Mouse (Mus musculus) hindbrain, embryonic 14.5 days (tissue): ENCODE measurements at regions not wholly inside any gene's neighbourhood (a gene's known extent, or its start where the extent isn't known, plus 50 kb on each side); places are given as distances from the start of the nearest gene placed in this dataset.

Experiments used
- ATAC-seq: fragments of 200-750 bp; cut with Nextera tagmentation; 2 replicates; pipeline ENCODE4 v1.8.0; 2017; ENCODE audit warnings: moderate number of reproducible peaks, mild to moderate bottlenecking, moderate TSS enrichment, moderate library complexity; ENCODE audit not compliant: low FRiP score
- DNase-seq: peaks from one replicate; pipeline ENCODE4 v3.0.0-alpha.2; 2015; ENCODE audit warnings: low spot score
- H3K27ac ChIP-seq: fragments of 300-500 bp; sonication (generic); 2 replicates; pipeline ENCODE4 v1.5.1; 2014; ENCODE audit warnings: mild to moderate bottlenecking, moderate library complexity
- H3K27me3 ChIP-seq: fragments of 300-500 bp; sonication (generic); 2 replicates; pipeline ENCODE4 v1.6.1; 2014; ENCODE audit warnings: mild to moderate bottlenecking, low read length, mixed read lengths; ENCODE audit not compliant: control insufficient read depth, insufficient read depth
- H3K36me3 ChIP-seq: fragments of 300-500 bp; sonication (generic); replicated peaks from 2 replicates; pipeline ENCODE4 v1.6.1; 2014; ENCODE audit not compliant: control insufficient read depth, insufficient read depth
- H3K4me1 ChIP-seq: fragments of 300-500 bp; sonication (generic); replicated peaks from 2 replicates; pipeline ENCODE4 v1.6.1; 2014; ENCODE audit warnings: antibody characterized with exemption, low read length, mixed read lengths; ENCODE audit not compliant: control insufficient read depth, insufficient read depth
- H3K4me2 ChIP-seq: fragments of 300-500 bp; sonication (generic); replicated peaks from 2 replicates; pipeline ENCODE4 v1.6.1; 2014; ENCODE audit warnings: mild to moderate bottlenecking, moderate library complexity
- H3K4me3 ChIP-seq: fragments of 300-500 bp; sonication (generic); replicated peaks from 2 replicates; pipeline ENCODE4 v1.5.1; 2014; ENCODE audit warnings: mild to moderate bottlenecking, low read length
- H3K9ac ChIP-seq: fragments of 300-500 bp; sonication (generic); 2 replicates; pipeline ENCODE4 v1.6.1; 2014
- H3K9me3 ChIP-seq: fragments of 300-500 bp; sonication (generic); 2 replicates; pipeline ENCODE4 v1.6.1; 2016; ENCODE audit warnings: low read length; ENCODE audit not compliant: control insufficient read depth
- WGBS: fragments of 180-500 bp; shearing (Covaris S2); extraction: QIAGEN DNeasy Blood & Tissue Kit; methylation state at CpG from one replicate; pipeline ENCODE4 v1.1.7; 2014; 5-methylcytosine and 5-hydroxymethylcytosine counted together

- no peaks in the 10 kb centered on the region for H3K9me3 ChIP-seq
- ATAC-seq = no peak
- no peak overlapping the region for H3K4me3 ChIP-seq
- no peaks in the 10 kb centered on the region for H3K27me3 ChIP-seq
- no peaks in the 10 kb centered on the region for H3K36me3 ChIP-seq
- no peaks in the 10 kb centered on the region for H3K4me1 ChIP-seq
- DNase-seq = no peak
- H3K27ac ChIP-seq = no peak overlapping the region
- 92% methylated on average over 2 of the region's 2 CpGs for WGBS
- no peak overlapping the region for H3K4me2 ChIP-seq
- no peak overlapping the region for H3K9ac ChIP-seq
Observed at GRCm38 (mm10) chr10:108043519-108043918, 118.5 kb upstream of the Ppp1r12a start.

- no peaks in the 10 kb centered on the region for H3K27me3 ChIP-seq
- DNase-seq (peak; percentile 17), ATAC-seq (no peak)
- 0 out of 2 replicates have a peak, but pooled peaks cover 4% of the 10 kb centered on the region for H3K4me1 ChIP-seq
- no peak overlapping the region for H3K9ac ChIP-seq
- no peak overlapping the region for H3K4me3 ChIP-seq
- H3K9me3 ChIP-seq = no peaks in the 10 kb centered on the region
- H3K36me3 ChIP-seq = no peaks in the 10 kb centered on the region
- H3K27ac ChIP-seq = no peak overlapping the region
- no peak overlapping the region for H3K4me2 ChIP-seq
Observed at GRCm38 (mm10) chr10:108040027-108040426, 122.0 kb upstream of the Ppp1r12a start.

- Histone ChIP-seq H3K4me2 (no peak overlapping the region), H3K4me3 (no peak overlapping the region), H3K27ac (peak overlapping the region; percentile 40), H3K4me1 (0 out of 2 replicates have a peak, but pooled peaks cover 4% of the 10 kb centered on the region), H3K27me3 (no peaks in the 10 kb centered on the region), H3K9me3 (no peaks in the 10 kb centered on the region), H3K9ac (no peak overlapping the region), H3K36me3 (no peaks in the 10 kb centered on the region)
- WGBS = 30% methylated on average over 3 of the region's 3 CpGs
- peak; percentile 78; the same call in 1 of the 2 replicates for ATAC-seq
- DNase-seq = peak; percentile 61
Observed at GRCm38 (mm10) chr10:108036486-108037109, 124.7 kb upstream of the Otogl start.

- H3K27ac ChIP-seq = no peak overlapping the region
- no peaks in the 10 kb centered on the region for H3K36me3 ChIP-seq
- DNase-seq (no peak), ATAC-seq (no peak)
- H3K9me3 ChIP-seq = no peaks in the 10 kb centered on the region
- H3K9ac ChIP-seq = no peak overlapping the region
- 90% methylated on average over 3 of the region's 3 CpGs for WGBS
- no peak overlapping the region for H3K4me2 ChIP-seq
- no peak overlapping the region for H3K4me3 ChIP-seq
- H3K27me3 ChIP-seq = no peaks in the 10 kb centered on the region
- H3K4me1 ChIP-seq = 0 out of 2 replicates have a peak, but pooled peaks cover 4% of the 10 kb centered on the region
Observed at GRCm38 (mm10) chr10:108034068-108034467, 122.1 kb upstream of the Otogl start.

- no peak overlapping the region for H3K27ac ChIP-seq
- H3K4me2 ChIP-seq = no peak overlapping the region
- H3K27me3 ChIP-seq = no peaks in the 10 kb centered on the region
- H3K9me3 ChIP-seq = no peaks in the 10 kb centered on the region
- H3K4me1 ChIP-seq = 0 out of 2 replicates have a peak, but pooled peaks cover 4% of the 10 kb centered on the region
- no peak for ATAC-seq
- no peaks in the 10 kb centered on the region for H3K36me3 ChIP-seq
- no peak overlapping the region for H3K4me3 ChIP-seq
- 100% methylated on average over 1 of the region's 1 CpGs for WGBS
- no peak for DNase-seq
- H3K9ac ChIP-seq = no peak overlapping the region
Observed at GRCm38 (mm10) chr10:108033317-108033795, 121.4 kb upstream of the Otogl start.

- Histone ChIP-seq H3K27ac (no peak overlapping the region), H3K4me1 (no peaks in the 10 kb centered on the region), H3K27me3 (no peaks in the 10 kb centered on the region), H3K9ac (no peak overlapping the region), H3K9me3 (no peaks in the 10 kb centered on the region), H3K4me2 (no peak overlapping the region), H3K4me3 (no peak overlapping the region), H3K36me3 (no peaks in the 10 kb centered on the region)
- ATAC-seq = no peak
- 91% methylated on average over 2 of the region's 2 CpGs for WGBS
- DNase-seq = no peak
Observed at GRCm38 (mm10) chr10:108027506-108027905, 115.6 kb upstream of the Otogl start.

- WGBS = 91% methylated on average over 6 of the region's 6 CpGs
- Histone ChIP-seq H3K36me3 (no peaks in the 10 kb centered on the region), H3K9me3 (no peaks in the 10 kb centered on the region), H3K4me2 (no peak overlapping the region), H3K4me1 (no peaks in the 10 kb centered on the region), H3K4me3 (no peak overlapping the region), H3K9ac (no peak overlapping the region), H3K27ac (no peak overlapping the region), H3K27me3 (no peaks in the 10 kb centered on the region)
- DNase-seq (no peak), ATAC-seq (no peak)
Observed at GRCm38 (mm10) chr10:108024227-108024626, 112.3 kb upstream of the Otogl start.

- DNase-seq (no peak), ATAC-seq (no peak)
- Histone ChIP-seq H3K9me3 (no peaks in the 10 kb centered on the region), H3K27ac (no peak overlapping the region), H3K9ac (no peak overlapping the region), H3K36me3 (no peaks in the 10 kb centered on the region), H3K4me1 (no peaks in the 10 kb centered on the region), H3K4me2 (no peak overlapping the region), H3K27me3 (no peaks in the 10 kb centered on the region), H3K4me3 (no peak overlapping the region)
- 91% methylated on average over 1 of the region's 1 CpGs for WGBS
Observed at GRCm38 (mm10) chr10:108016552-108016951, 104.6 kb upstream of the Otogl start.

- no peak for DNase-seq
- H3K27ac ChIP-seq = no peak overlapping the region
- no peaks in the 10 kb centered on the region for H3K27me3 ChIP-seq
- H3K4me1 ChIP-seq = no peaks in the 10 kb centered on the region
- H3K9me3 ChIP-seq = no peaks in the 10 kb centered on the region
- no peak overlapping the region for H3K9ac ChIP-seq
- no peaks in the 10 kb centered on the region for H3K36me3 ChIP-seq
- WGBS = 82% methylated on average over 2 of the region's 2 CpGs
- ATAC-seq = no peak
- H3K4me3 ChIP-seq = no peak overlapping the region
- no peak overlapping the region for H3K4me2 ChIP-seq
Observed at GRCm38 (mm10) chr10:107994836-107995585, 83.1 kb upstream of the Otogl start.
